Mouse (Mus musculus): ENCODE measurements around the gene Cfd.

GRCm38 (mm10) chr10:79936284-79936910, 45.7 kb downstream of the Cfd start:
- TF ChIP-seq POLR2A (IDR thresholded peaks at IDR 0.05; ENCODE audit: low read depth, low read length) (no peak), CTCF (conservative IDR thresholded peaks at IDR 0.05; ENCODE audit: insufficient read depth, insufficient read length, low read depth, low read length) (no peak)
